Mouse (Mus musculus) neural tube, embryonic 15.5 days (tissue): ENCODE results near the gene Abcd2. TPM values are rescaled to one million over a fixed set of nuclear protein-coding genes. Genes with fewer than 3 reads are reported as not detected.

ENCODE experiments used
- ATAC-seq: fragments of 200-750 bp; cut with Nextera tagmentation; 2 replicates; pipeline ENCODE4 v1.8.0; 2017; ENCODE audit warnings: mild to moderate bottlenecking, moderate TSS enrichment, moderate library complexity; ENCODE audit not compliant: low FRiP score
- H3K27ac ChIP-seq: fragments of 300-500 bp; sonication (generic); replicated peaks from 2 replicates; pipeline ENCODE4 v1.5.1; 2015; ENCODE audit warnings: mild to moderate bottlenecking, inconsistent platforms
- H3K27me3 ChIP-seq: fragments of 300-500 bp; sonication (generic); replicated peaks from 2 replicates; pipeline ENCODE4 v1.6.1; 2015; ENCODE audit warnings: inconsistent platforms
- H3K36me3 ChIP-seq: fragments of 300-500 bp; sonication (generic); 2 replicates; pipeline ENCODE4 v1.6.1; 2015; ENCODE audit warnings: inconsistent platforms
- H3K4me1 ChIP-seq: fragments of 300-500 bp; sonication (generic); 2 replicates; pipeline ENCODE4 v1.6.1; 2015; ENCODE audit warnings: inconsistent platforms
- H3K4me2 ChIP-seq: fragments of 300-500 bp; sonication (generic); 2 replicates; pipeline ENCODE4 v1.6.1; 2015; ENCODE audit warnings: inconsistent platforms, mild to moderate bottlenecking, moderate library complexity
- H3K4me3 ChIP-seq: fragments of 300-500 bp; sonication (generic); replicated peaks from 2 replicates; pipeline ENCODE4 v1.5.1; 2015; ENCODE audit warnings: mild to moderate bottlenecking, inconsistent platforms
- H3K9ac ChIP-seq: fragments of 300-500 bp; sonication (generic); replicated peaks from 2 replicates; pipeline ENCODE4 v1.6.1; 2015; ENCODE audit warnings: mild to moderate bottlenecking, inconsistent platforms
- H3K9me3 ChIP-seq: fragments of 300-500 bp; sonication (generic); replicated peaks from 2 replicates; pipeline ENCODE4 v1.6.1; 2016; ENCODE audit warnings: inconsistent platforms
- WGBS: fragments of 180-500 bp; shearing (Covaris S2); methylation state at CpG from one replicate; pipeline ENCODE4 v1.1.7; 2015; ENCODE audit warnings: mixed read lengths; 5-methylcytosine and 5-hydroxymethylcytosine counted together
- polyA plus RNA-seq: library from polyadenylated mRNA; unstranded; fragments of >200 nt; fragmentation: Nextera tagmentation; extraction: Ambion mirVana; gene quantifications from 2 replicates; pipeline ENCODE4 v1.2.1, GENCODE M21; 2015

Abcd2 gene
- polyA plus RNA-seq, 1 experiment from 2014 or later: 4.7 TPM

- Histone ChIP-seq H3K4me2 (no peak overlapping the region), H3K4me1 (peaks cover 17% of the 10 kb centered on the region), H3K27me3 (no peaks in the 10 kb centered on the region), H3K9me3 (no peaks in the 10 kb centered on the region), H3K36me3 (no peaks in the 10 kb centered on the region), H3K27ac (no peak overlapping the region), H3K9ac (no peak overlapping the region), H3K4me3 (no peak overlapping the region)
- 78% methylated on average over 6 of the region's 6 CpGs for WGBS
- no peak for ATAC-seq
Measured at GRCm38 (mm10) chr15:91186358-91186757, 5.2 kb downstream of the Abcd2 start.

DNA sequence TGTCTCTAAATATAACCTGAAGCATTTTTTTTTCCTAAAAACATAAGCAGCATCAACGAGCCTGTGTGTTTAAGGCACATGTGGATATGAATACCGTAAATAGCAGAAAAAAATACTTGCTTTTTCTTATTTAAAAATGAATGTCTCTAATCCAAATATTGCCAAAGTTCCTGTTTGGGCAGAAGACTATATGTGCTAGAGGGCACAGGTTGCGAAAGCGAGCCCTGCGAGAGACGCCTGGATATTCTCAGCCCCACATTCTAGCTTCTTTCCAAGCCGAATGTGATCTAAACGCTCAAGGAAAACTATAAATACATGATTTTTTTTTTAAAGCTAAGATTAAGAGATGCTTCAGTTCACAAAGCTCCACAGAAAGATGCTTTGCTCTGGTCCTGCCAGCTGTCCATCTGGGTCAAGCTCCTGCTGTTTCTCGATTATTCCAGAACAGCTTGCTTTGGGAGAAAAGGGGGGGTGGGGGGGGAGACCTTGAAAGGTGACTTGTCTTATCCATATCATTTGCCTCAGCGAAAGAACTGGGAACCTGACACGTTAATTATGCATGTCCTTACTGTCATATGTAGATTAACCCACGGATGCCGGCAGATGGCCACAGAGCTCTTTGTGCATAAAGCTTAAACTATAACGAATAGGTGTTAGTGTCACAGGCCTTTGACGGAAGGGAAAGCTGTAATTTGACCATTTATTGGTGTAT lies 11.5 kb downstream of the Abcd2 start:
- Histone ChIP-seq H3K27me3 (no peaks in the 10 kb centered on the region), H3K27ac (no peak overlapping the region), H3K4me1 (no peaks in the 10 kb centered on the region), H3K36me3 (no peaks in the 10 kb centered on the region), H3K9ac (no peak overlapping the region), H3K9me3 (no peaks in the 10 kb centered on the region), H3K4me3 (no peak overlapping the region), H3K4me2 (no peak overlapping the region)
- 59% methylated on average over 15 of the region's 15 CpGs for WGBS
- ATAC-seq: no peak

DNA sequence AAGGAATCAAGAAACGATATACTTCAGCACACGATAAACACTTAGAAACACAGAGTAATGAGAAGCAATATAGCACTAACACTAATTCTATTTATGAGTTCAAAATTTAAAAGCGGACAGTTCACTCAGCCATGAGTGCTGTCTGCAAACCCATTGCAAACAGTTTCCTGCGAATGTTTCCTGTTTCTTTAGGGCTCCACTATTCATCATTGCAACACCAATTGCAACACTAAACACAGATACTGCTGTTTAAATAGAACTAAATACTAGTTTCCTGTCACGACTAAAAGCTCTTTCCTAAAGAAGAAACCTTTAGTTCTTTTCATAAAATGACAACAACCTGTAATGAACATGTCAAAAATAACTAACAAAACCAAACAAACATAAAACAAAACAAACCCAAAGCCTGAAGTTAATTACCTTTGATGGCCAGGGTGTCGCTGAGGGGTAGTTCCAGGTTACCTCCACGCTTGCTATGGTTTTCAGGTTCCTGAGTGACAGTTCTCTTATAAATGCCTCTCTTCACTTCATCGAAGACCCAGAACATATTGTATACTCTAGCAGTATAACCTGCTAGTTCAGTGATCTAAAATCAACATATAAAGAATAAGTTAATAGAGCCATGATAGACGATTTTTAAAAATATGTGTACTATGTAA lies 12.8 kb downstream of the Abcd2 start:
- ATAC-seq: no peak
- Histone ChIP-seq H3K27me3 (no peaks in the 10 kb centered on the region), H3K4me3 (no peak overlapping the region), H3K36me3 (no peaks in the 10 kb centered on the region), H3K4me1 (no peaks in the 10 kb centered on the region), H3K4me2 (no peak overlapping the region), H3K9me3 (no peaks in the 10 kb centered on the region), H3K9ac (no peak overlapping the region), H3K27ac (no peak overlapping the region)
- WGBS: 82% methylated on average over 9 of the region's 9 CpGs

GRCm38 (mm10) chr15:91172193-91172592 lies 19.4 kb downstream of the Abcd2 start:
- Histone ChIP-seq H3K27ac (no peak overlapping the region), H3K9me3 (no peaks in the 10 kb centered on the region), H3K4me1 (no peaks in the 10 kb centered on the region), H3K36me3 (no peaks in the 10 kb centered on the region), H3K4me2 (no peak overlapping the region), H3K27me3 (no peaks in the 10 kb centered on the region), H3K9ac (no peak overlapping the region), H3K4me3 (no peak overlapping the region)
- WGBS: 89% methylated on average over 4 of the region's 4 CpGs
- no peak for ATAC-seq

GRCm38 (mm10) chr15:91171332-91171731 lies 20.3 kb downstream of the Abcd2 start:
- no peak overlapping the region for H3K4me2 ChIP-seq
- ATAC-seq: no peak

DNA sequence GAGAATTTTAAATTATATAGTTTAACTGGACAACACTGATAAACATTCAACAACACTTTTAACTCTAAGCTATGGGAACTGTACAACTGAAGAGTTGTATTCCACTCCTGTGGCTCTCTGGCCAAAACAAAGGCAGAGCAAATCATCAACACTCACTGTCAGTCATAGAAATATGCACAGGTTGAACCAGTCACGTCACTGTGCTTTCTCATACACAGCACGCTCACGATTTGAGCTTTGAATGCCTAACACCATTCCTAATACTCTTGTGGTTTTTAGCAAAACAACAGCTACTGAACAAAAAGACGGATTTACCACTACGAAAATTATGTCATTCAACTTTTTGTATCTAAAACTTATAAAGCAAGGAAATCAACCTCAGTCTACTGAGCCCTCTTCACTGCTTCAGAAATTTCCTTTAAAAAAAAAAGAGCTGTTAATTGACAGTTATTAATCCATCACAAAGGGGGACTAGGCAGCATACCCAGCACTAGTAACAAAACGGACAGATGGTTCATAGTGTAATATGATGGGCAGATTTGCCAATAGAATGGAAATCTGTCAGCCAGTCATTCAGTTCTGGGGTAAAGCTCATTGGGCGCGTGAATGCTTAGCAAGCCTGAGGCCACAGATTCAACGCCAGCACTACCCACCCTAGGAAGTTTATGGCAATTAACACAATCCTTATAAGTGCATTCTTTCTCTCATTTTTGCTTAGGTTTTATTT lies 20.8 kb downstream of the Abcd2 start:
- H3K27ac ChIP-seq: no peak overlapping the region
- H3K27me3 ChIP-seq: no peaks in the 10 kb centered on the region
- no peaks in the 10 kb centered on the region for H3K36me3 ChIP-seq
- no peaks in the 10 kb centered on the region for H3K9me3 ChIP-seq
- ATAC-seq: no peak
- no peak overlapping the region for H3K4me2 ChIP-seq
- H3K9ac ChIP-seq: no peak overlapping the region
- H3K4me3 ChIP-seq: no peak overlapping the region
- WGBS: 72% methylated on average over 9 of the region's 9 CpGs
- H3K4me1 ChIP-seq: no peaks in the 10 kb centered on the region

More at GRCm38 (mm10) chr15:91171332-91171731, 20.3 kb downstream of the Abcd2 start:
- H3K36me3 ChIP-seq: no peaks in the 10 kb centered on the region
- no peak overlapping the region for H3K9ac ChIP-seq
- H3K4me1 ChIP-seq: no peaks in the 10 kb centered on the region
- H3K27ac ChIP-seq: no peak overlapping the region
- no peaks in the 10 kb centered on the region for H3K9me3 ChIP-seq
- no peaks in the 10 kb centered on the region for H3K27me3 ChIP-seq
- WGBS: 80% methylated on average over 4 of the region's 4 CpGs
- no peak overlapping the region for H3K4me3 ChIP-seq

DNA sequence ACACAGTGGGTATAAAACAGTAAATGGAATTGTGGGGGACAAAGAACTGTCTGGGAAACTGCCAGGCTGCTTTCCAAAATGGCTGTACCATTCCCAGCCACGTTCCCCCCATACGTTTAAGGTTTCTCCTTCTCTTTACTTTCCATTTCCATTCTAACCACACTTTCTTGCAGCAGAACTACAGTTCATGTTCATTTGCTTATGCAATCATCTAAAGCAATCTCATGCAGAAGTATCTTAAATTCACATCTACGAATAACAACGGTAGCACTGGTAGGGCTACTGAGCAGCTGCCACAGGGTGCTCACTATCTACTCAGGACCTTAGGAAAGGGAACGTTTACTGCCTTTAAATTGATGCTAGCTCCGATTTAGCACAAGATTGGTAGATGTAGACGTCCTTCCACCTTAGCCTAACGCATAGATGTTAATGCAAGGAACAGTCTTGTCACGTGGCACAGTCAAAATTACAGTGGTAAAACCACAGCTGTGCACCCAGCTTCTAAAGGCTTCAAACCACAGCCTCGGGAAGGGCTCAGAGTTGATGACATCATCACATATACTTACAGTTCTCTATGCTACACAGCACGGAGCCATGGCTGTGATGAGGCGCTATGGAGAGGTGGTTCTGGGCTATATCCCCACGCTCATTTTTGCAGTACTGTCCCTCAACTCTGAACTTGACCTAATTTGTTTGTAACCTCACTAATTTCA lies 23.6 kb downstream of the Abcd2 start:
- Histone ChIP-seq H3K4me3 (no peak overlapping the region), H3K9me3 (no peaks in the 10 kb centered on the region), H3K4me1 (no peaks in the 10 kb centered on the region), H3K27me3 (no peaks in the 10 kb centered on the region), H3K9ac (no peak overlapping the region), H3K4me2 (no peak overlapping the region), H3K27ac (no peak overlapping the region), H3K36me3 (no peaks in the 10 kb centered on the region)
- ATAC-seq: no peak
- 90% methylated on average over 13 of the region's 13 CpGs for WGBS

- Histone ChIP-seq H3K4me1 (no peaks in the 10 kb centered on the region), H3K4me3 (no peak overlapping the region), H3K9me3 (no peaks in the 10 kb centered on the region), H3K36me3 (no peaks in the 10 kb centered on the region), H3K9ac (no peak overlapping the region), H3K27ac (no peak overlapping the region), H3K4me2 (no peak overlapping the region), H3K27me3 (no peaks in the 10 kb centered on the region)
- under 1% methylated on average over 5 of the region's 5 CpGs for WGBS
- no peak for ATAC-seq
Measured at GRCm38 (mm10) chr15:91165021-91165420, 26.6 kb downstream of the Abcd2 start.

DNA sequence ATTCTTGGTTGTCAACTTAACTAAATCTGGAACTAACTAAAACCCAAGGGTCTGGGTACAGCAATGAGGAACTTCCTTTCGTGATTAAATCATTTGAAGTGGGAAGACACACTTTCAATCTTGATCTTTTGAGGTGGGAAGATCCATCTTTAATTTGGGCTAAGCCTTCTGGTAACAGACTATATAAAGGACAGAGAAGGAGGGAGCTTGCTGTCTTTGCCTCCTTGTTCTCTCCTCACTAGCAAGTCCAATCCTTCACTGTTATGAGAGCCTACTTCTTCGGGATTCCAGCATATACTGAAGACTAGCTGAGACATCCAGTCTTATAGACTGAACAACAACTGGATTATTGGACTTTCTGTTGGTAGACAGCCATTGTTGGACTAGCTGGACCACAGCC lies 28.1 kb downstream of the Abcd2 start:
- Histone ChIP-seq H3K4me3 (no peak overlapping the region), H3K27ac (no peak overlapping the region), H3K27me3 (no peaks in the 10 kb centered on the region), H3K4me1 (no peaks in the 10 kb centered on the region), H3K36me3 (no peaks in the 10 kb centered on the region), H3K9ac (no peak overlapping the region), H3K9me3 (no peaks in the 10 kb centered on the region), H3K4me2 (no peak overlapping the region)
- no peak for ATAC-seq
- WGBS: 95% methylated on average over 2 of the region's 2 CpGs

GRCm38 (mm10) chr15:91161153-91161552 lies 30.4 kb downstream of the Abcd2 start:
- H3K9ac ChIP-seq: no peak overlapping the region
- H3K4me3 ChIP-seq: no peak overlapping the region
- no peak overlapping the region for H3K4me2 ChIP-seq
- H3K9me3 ChIP-seq: no peaks in the 10 kb centered on the region
- no peaks in the 10 kb centered on the region for H3K4me1 ChIP-seq
- no peaks in the 10 kb centered on the region for H3K36me3 ChIP-seq
- ATAC-seq: no peak
- no peaks in the 10 kb centered on the region for H3K27me3 ChIP-seq
- WGBS: 91% methylated on average over 5 of the region's 5 CpGs
- H3K27ac ChIP-seq: no peak overlapping the region

DNA sequence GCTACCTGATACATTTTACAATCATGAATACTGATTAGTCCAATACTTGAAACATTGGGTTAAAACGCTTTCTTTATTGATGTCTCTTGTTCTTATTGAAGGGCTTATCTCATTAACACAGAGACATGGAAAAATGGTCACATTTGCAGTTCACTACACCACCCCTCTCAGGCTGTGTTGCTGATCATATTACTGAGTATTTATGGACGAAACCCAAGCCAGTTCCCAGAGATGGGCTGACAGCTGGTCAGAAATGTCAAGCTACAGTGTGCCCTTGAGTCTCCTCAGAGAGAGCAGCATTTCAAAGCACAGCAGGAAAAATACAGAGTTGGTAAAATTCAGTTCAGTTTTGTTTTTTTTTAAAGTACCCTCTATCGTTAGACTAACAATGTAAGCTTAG lies 38.3 kb downstream of the Abcd2 start:
- WGBS: 83% methylated on average over 3 of the region's 3 CpGs
- no peak for ATAC-seq

More for the DNA sequence above, 38.3 kb downstream of the Abcd2 start:
- no peak overlapping the region for H3K4me2 ChIP-seq
- H3K27ac ChIP-seq: no peak overlapping the region
- 0 out of 2 replicates have a peak, but pooled peaks cover 5% of the 10 kb centered on the region for H3K9me3 ChIP-seq
- no peaks in the 10 kb centered on the region for H3K4me1 ChIP-seq
- no peak overlapping the region for H3K9ac ChIP-seq
- H3K36me3 ChIP-seq: peaks cover 6% of the 10 kb centered on the region; the same call in 1 of the 2 replicates
- no peaks in the 10 kb centered on the region for H3K27me3 ChIP-seq
- no peak overlapping the region for H3K4me3 ChIP-seq
